ENCODE assay signal across 8 mouse cellular contexts in genomic region chr15:81514111-81514971, GRCm38 (mm10). TPM values are rescaled to one million over a fixed set of nuclear protein-coding genes. Genes with fewer than 3 reads are reported as not detected.
DNase-seq lines count a peak whose midpoint lies in the region; ATAC-seq and TF ChIP-seq lines count a peak whose summit lies in the region.

No protein-coding gene starts in this region.

- ATAC-seq in erythroid progenitor cell, adult 5-6 weeks (replicated peaks; ENCODE audit: low FRiP score, poor library complexity, severe bottlenecking): peak; percentile 94
- peak; percentile 85 for ATAC-seq in heart, embryonic 13.5 days (ENCODE audit: extremely low read depth, insufficient number of reproducible peaks, low FRiP score, low TSS enrichment)
- ATAC-seq in kidney, postnatal 0 days (replicated peaks; ENCODE audit: low FRiP score, low read depth): peak; percentile 98
- ATAC-seq in liver, embryonic 12.5 days: peak; percentile 91
- peak; percentile 91 for ATAC-seq in stomach, embryonic 14.5 days (ENCODE audit: insufficient number of reproducible peaks, insufficient read depth, low FRiP score, low read depth)

- H3K36me3 ChIP-seq in C2C12 (ENCODE audit: control insufficient read depth, insufficient read depth): no peaks in the 10 kb centered on the region
- no peaks in the 10 kb centered on the region for H3K36me3 ChIP-seq in heart, embryonic 13.5 days
- no peaks in the 10 kb centered on the region for H3K36me3 ChIP-seq in kidney, postnatal 0 days (ENCODE audit: insufficient read depth, low read length)
- no peaks in the 10 kb centered on the region for H3K36me3 ChIP-seq in liver, embryonic 12.5 days
- no peaks in the 10 kb centered on the region for H3K36me3 ChIP-seq in stomach, embryonic 14.5 days (ENCODE audit: control insufficient read depth, insufficient read depth, low read length)

- H3K4me1 ChIP-seq in heart, embryonic 13.5 days: peaks cover 20% of the 10 kb centered on the region
- 0 out of 2 replicates have a peak, but pooled peaks cover 6% of the 10 kb centered on the region for H3K4me1 ChIP-seq in kidney, postnatal 0 days (replicated peaks; ENCODE audit: insufficient read depth, low read length)
- H3K4me1 ChIP-seq in liver, embryonic 12.5 days: peaks cover 33% of the 10 kb centered on the region
- no peaks in the 10 kb centered on the region for H3K4me1 ChIP-seq in stomach, embryonic 14.5 days (ENCODE audit: control insufficient read depth, insufficient read depth, low read length)

- peak overlapping the region; percentile 5 for H3ac ChIP-seq in C2C12 (ENCODE audit: control insufficient read depth, insufficient read length, low read depth)

- no peaks in the 10 kb centered on the region for H3K79me2 ChIP-seq in C2C12 (ENCODE audit: control insufficient read depth, insufficient read depth)

- H3K79me3 ChIP-seq in C2C12 (ENCODE audit: low read depth): no peaks in the 10 kb centered on the region

- peak overlapping the region; percentile 58 for H3K27ac ChIP-seq in heart, embryonic 13.5 days (replicated peaks)
- peak overlapping the region; percentile 79 for H3K27ac ChIP-seq in kidney, postnatal 0 days
- H3K27ac ChIP-seq in liver, embryonic 12.5 days: peak overlapping the region; percentile 69
- H3K27ac ChIP-seq in stomach, embryonic 14.5 days (ENCODE audit: low read length): peak overlapping the region; percentile 4; the same call in 1 of the 2 replicates

- H3K9ac ChIP-seq in heart, embryonic 13.5 days: peak overlapping the region; percentile 71
- H3K9ac ChIP-seq in kidney, postnatal 0 days (ENCODE audit: low read depth, low read length): 0 out of 2 replicates have a peak overlapping the region, but pooled peaks have one; percentile 27
- peak overlapping the region; percentile 59 for H3K9ac ChIP-seq in liver, embryonic 12.5 days
- no peak overlapping the region for H3K9ac ChIP-seq in stomach, embryonic 14.5 days (replicated peaks; ENCODE audit: low read depth, low read length)

- 9% methylated on average over 18 of the region's 18 CpGs for WGBS in heart, embryonic 13.5 days
- WGBS in kidney, postnatal 0 days: 8% methylated on average over 18 of the region's 18 CpGs
- 8% methylated on average over 18 of the region's 18 CpGs for WGBS in liver, embryonic 12.5 days (ENCODE audit: insufficient replicate concordance)
- WGBS in stomach, embryonic 14.5 days: 9% methylated on average over 18 of the region's 18 CpGs

- no peak overlapping the region for H3K4me3 ChIP-seq in C2C12 (ENCODE audit: insufficient read depth, poor library complexity, severe bottlenecking)
- H3K4me3 ChIP-seq in heart, embryonic 13.5 days: peak overlapping the region; percentile 50
- peak overlapping the region; percentile 17 for H3K4me3 ChIP-seq in kidney, postnatal 0 days (replicated peaks; ENCODE audit: low read depth, low read length)
- peak overlapping the region; percentile 44 for H3K4me3 ChIP-seq in liver, embryonic 12.5 days
- peak overlapping the region; percentile 17; the same call in 1 of the 2 replicates for H3K4me3 ChIP-seq in stomach, embryonic 14.5 days (ENCODE audit: low read depth, low read length)

- H3K4me2 ChIP-seq in heart, embryonic 13.5 days: peak overlapping the region; percentile 73
- H3K4me2 ChIP-seq in kidney, postnatal 0 days (ENCODE audit: low read length): peak overlapping the region; percentile 51
- H3K4me2 ChIP-seq in liver, embryonic 12.5 days: peak overlapping the region; percentile 70
- peak overlapping the region; percentile 31 for H3K4me2 ChIP-seq in stomach, embryonic 14.5 days (replicated peaks; ENCODE audit: low read depth, low read length)

- no peaks in the 10 kb centered on the region for H3K9me3 ChIP-seq in heart, embryonic 13.5 days
- no peaks in the 10 kb centered on the region for H3K9me3 ChIP-seq in kidney, postnatal 0 days (replicated peaks; ENCODE audit: low read length)
- no peaks in the 10 kb centered on the region for H3K9me3 ChIP-seq in liver, embryonic 12.5 days (replicated peaks)
- no peaks in the 10 kb centered on the region for H3K9me3 ChIP-seq in stomach, embryonic 14.5 days (ENCODE audit: control insufficient read depth, low read depth, low read length)

- peak; percentile 88 for TF ChIP-seq CTCF in C2C12 (IDR thresholded peaks at IDR 0.05; ENCODE audit: control insufficient read depth, insufficient read depth, insufficient read length)
- TF ChIP-seq CTCF in kidney, postnatal 0 days (IDR thresholded peaks at IDR 0.05; ENCODE audit: low read depth): peak; percentile 81

- no peaks in the 10 kb centered on the region for H3K27me3 ChIP-seq in C2C12 (ENCODE audit: control insufficient read depth, insufficient read depth, insufficient read length)
- H3K27me3 ChIP-seq in heart, embryonic 13.5 days (replicated peaks): no peaks in the 10 kb centered on the region
- no peaks in the 10 kb centered on the region for H3K27me3 ChIP-seq in kidney, postnatal 0 days (ENCODE audit: insufficient read depth, low read length)
- no peaks in the 10 kb centered on the region; the same call in 1 of the 2 replicates for H3K27me3 ChIP-seq in liver, embryonic 12.5 days (replicated peaks)
- no peaks in the 10 kb centered on the region for H3K27me3 ChIP-seq in stomach, embryonic 14.5 days (ENCODE audit: control insufficient read depth, insufficient read depth, low read length)

- peak; percentile 68 for DNase-seq in brain, adult 2 months (ENCODE audit: low read depth, low spot score)
- DNase-seq in kidney, postnatal 0 days (ENCODE audit: low spot score): peak; percentile 95
- DNase-seq in naive thymus-derived CD4-positive, alpha-beta T cell, adult 2 months (ENCODE audit: low read depth): peak; percentile 84

TF ChIP-seq in C2C12, 6 proteins besides CTCF, POLR2A, EP300 and RAD21:
- TF ChIP-seq USF1 (IDR thresholded peaks at IDR 0.05; ENCODE audit: low read depth): no peak
- peak; percentile 55 for TF ChIP-seq CEBPB (IDR thresholded peaks at IDR 0.05; ENCODE audit: low read depth)
- TF ChIP-seq MAX (IDR thresholded peaks at IDR 0.05): peak; percentile 68
- TF ChIP-seq MYOG (IDR thresholded peaks at IDR 0.05; ENCODE audit: control insufficient read depth, extremely low read depth, insufficient read length): no peak
- no peak for TF ChIP-seq FOSL1 (IDR thresholded peaks at IDR 0.05; ENCODE audit: insufficient read depth, low read length, poor library complexity, severe bottlenecking)
- TF ChIP-seq MYOD1 (IDR thresholded peaks at IDR 0.05; ENCODE audit: control insufficient read depth, insufficient read length, low read depth): no peak

RNA-seq across cellular contexts. Expression of gene Rbx1, which starts 48.2 kb away (rescaled TPM):
- 275 TPM for polyA plus RNA-seq in C2C12 (2012; fragmentation: generic; extraction: Trizol)
- total RNA-seq in erythroid progenitor cell, adult 5-6 weeks (2015; ENCODE audit: low replicate concordance): 65.4 and 79.6 TPM in 2 replicates
- total RNA-seq in erythroid progenitor cell, adult 5-6 weeks (2017; ENCODE audit: low replicate concordance): 52.0 and 67.4 TPM in 2 replicates
- 308 and 402 TPM in 2 replicates for polyA plus RNA-seq in heart, embryonic 13.5 days (2015; fragmentation: Nextera tagmentation; extraction: Ambion mirVana)
- polyA plus RNA-seq in kidney, postnatal 0 days (2015; fragmentation: Nextera tagmentation; extraction: Ambion mirVana): 517 and 563 TPM in 2 replicates
- 334 and 384 TPM in 2 replicates for polyA plus RNA-seq in liver, embryonic 12.5 days (2016; fragmentation: Nextera tagmentation; extraction: Ambion mirVana)
- polyA plus RNA-seq in stomach, embryonic 14.5 days (2014; fragmentation: Nextera tagmentation; extraction: Ambion mirVana): 523 and 527 TPM in 2 replicates

Comparison
In these comparisons a context has a peak if more than half of its experiments do, and no peak if none do; other contexts are left out.
1. H3K27ac ChIP-seq: peak in every context shown above with its lines; median percentile 79 in kidney, postnatal 0 days; 69 in liver, embryonic 12.5 days; 58 in heart, embryonic 13.5 days; 4 in stomach, embryonic 14.5 days.